18 mouse cellular contexts compared by ENCODE assay signal in genomic region chr5:13959575-13959974, GRCm38 (mm10).
A peak's percentile ranks its signal among the peaks of the same experiment; 100 is the strongest.
DNase-seq lines count a peak whose midpoint lies in the region; ATAC-seq lines count a peak whose summit lies in the region.
"Had no signal": no experiment of that assay in that cellular context is flagged by ENCODE, and none has a peak within 500 bp of the region (broad histone marks: within the 10 kb centered on the region; RNA-seq: fewer than 3 reads in every experiment).

No protein-coding gene starts in this region.

- H3K9ac ChIP-seq in liver, embryonic 15.5 days, result no peak overlapping the region
- H3K9ac ChIP-seq: heart, embryonic 12.5 days; hindbrain, embryonic 14.5 days; limb, embryonic 13.5 days; neural tube, embryonic 12.5 days had no signal

- ATAC-seq in liver, embryonic 15.5 days (ENCODE audit: insufficient read depth), result peak; percentile 57
- ATAC-seq: forebrain, embryonic 14.5 days had no signal

- no peak overlapping the region for H3K27ac ChIP-seq in liver, embryonic 15.5 days (replicated peaks)
- H3K27ac ChIP-seq: hindbrain, embryonic 14.5 days; limb, embryonic 13.5 days; neural tube, embryonic 12.5 days had no signal

- WGBS in liver, embryonic 15.5 days (ENCODE audit: insufficient replicate concordance), result 23% methylated on average over 4 of the region's 4 CpGs

- H3K27me3 ChIP-seq in liver, embryonic 15.5 days, result no peaks in the 10 kb centered on the region
- H3K27me3 ChIP-seq: heart, embryonic 12.5 days; limb, embryonic 13.5 days; neural tube, embryonic 12.5 days had no signal

- H3K9me3 ChIP-seq in liver, embryonic 15.5 days (replicated peaks), result no peaks in the 10 kb centered on the region
- H3K9me3 ChIP-seq: G1E; heart, embryonic 12.5 days; limb, embryonic 13.5 days; neural tube, embryonic 12.5 days had no signal

- DNase-seq in 416B (ENCODE audit: low read depth) (peak; percentile 32), R1 (ENCODE audit: low read depth, low spot score) (peak; percentile 19)
- peak; percentile 54 for DNase-seq in lung, postnatal 36 days
- no peak for DNase-seq in layer of hippocampus, adult 18-20 months (ENCODE audit: low spot score in 2 of 2)
- no peak for DNase-seq in kidney, postnatal 25 days
- no peak for DNase-seq in thymus, postnatal 10 days (ENCODE audit: low spot score in 2 of 2)
- DNase-seq: cerebellum, postnatal 10 days; kidney, adult 18-20 months; kidney, postnatal 36 days; right cerebral cortex, postnatal 14 days; thymus, postnatal 4 days had no signal

- H3K36me3 ChIP-seq in liver, embryonic 15.5 days (replicated peaks), result no peaks in the 10 kb centered on the region
- H3K36me3 ChIP-seq: G1E; heart, embryonic 12.5 days; limb, embryonic 13.5 days; neural tube, embryonic 12.5 days had no signal

- no peaks in the 10 kb centered on the region for H3K4me1 ChIP-seq in liver, embryonic 15.5 days (replicated peaks)
- H3K4me1 ChIP-seq: heart, embryonic 12.5 days; limb, embryonic 13.5 days; neural tube, embryonic 12.5 days had no signal

- no peak overlapping the region for H3K4me3 ChIP-seq in liver, embryonic 15.5 days (replicated peaks)
- H3K4me3 ChIP-seq: heart, embryonic 12.5 days; limb, embryonic 13.5 days; neural tube, embryonic 12.5 days had no signal

- no peak overlapping the region for H3K4me2 ChIP-seq in liver, embryonic 15.5 days
- H3K4me2 ChIP-seq: heart, embryonic 12.5 days; hindbrain, embryonic 14.5 days; limb, embryonic 13.5 days; neural tube, embryonic 12.5 days had no signal

Comparison
In these comparisons a context has a peak if more than half of its experiments do, and no peak if none do; other contexts are left out.
1. DNase-seq: peak in 416B (single experiment), R1 (single experiment) and lung, postnatal 36 days (single experiment); none in layer of hippocampus, adult 18-20 months (0 of 2), kidney, postnatal 25 days (0 of 2) and thymus, postnatal 10 days (0 of 2).